Mouse (Mus musculus) layer of hippocampus, adult 11-12 months (tissue): ENCODE measurements around the gene Plxnb2.

Source experiments
- DNase-seq: peaks from one replicate; pipeline ENCODE4 v3.0.0; 2022; ENCODE audit warnings: low spot score

The Plxnb2 gene

GRCm38 (mm10) chr15:89180571-89181229 is at the start of gene Plxnb2:
Gene Plxnb2, minus strand, starts transcription at chr15:89180788.
- DNase-seq: peak; percentile 79

GRCm38 (mm10) chr15:89215611-89216233 is 35.1 kb upstream of the Plxnb2 start:
- no peak for DNase-seq

GRCm38 (mm10) chr15:89214953-89215352 is 34.4 kb upstream of the Plxnb2 start:
- no peak for DNase-seq

GRCm38 (mm10) chr15:89213517-89213916 is 32.9 kb upstream of the Plxnb2 start:
- DNase-seq: no peak

- no peak for DNase-seq
Observed at GRCm38 (mm10) chr15:89212495-89212894, 31.9 kb upstream of the Plxnb2 start.

- no peak for DNase-seq
Observed at GRCm38 (mm10) chr15:89211716-89212461, 31.3 kb upstream of the Plxnb2 start.

GRCm38 (mm10) chr15:89210915-89211715 is 30.5 kb upstream of the Plxnb2 start, which contains the start of gene Ppp6r2:
Gene Ppp6r2, plus strand, starts transcription at chr15:89211553.
- peak; percentile 78 for DNase-seq

- peak; percentile 89 for DNase-seq
Observed at GRCm38 (mm10) chr15:89209886-89210761, 29.5 kb upstream of the Plxnb2 start.

- DNase-seq: no peak
Observed at GRCm38 (mm10) chr15:89207457-89207856, 26.9 kb upstream of the Plxnb2 start.

- no peak for DNase-seq
Observed at GRCm38 (mm10) chr15:89197056-89197455, 16.5 kb upstream of the Plxnb2 start.

- DNase-seq: peak; percentile 97
Observed at GRCm38 (mm10) chr15:89196313-89196706, 15.7 kb upstream of the Plxnb2 start, which contains the start of gene Dennd6b. Gene Dennd6b, minus strand, starts transcription at chr15:89196496.

- DNase-seq: peak; percentile 92
Observed at GRCm38 (mm10) chr15:89195690-89196312, 15.2 kb upstream of the Plxnb2 start.

- DNase-seq: no peak
Observed at GRCm38 (mm10) chr15:89195261-89195681, 14.7 kb upstream of the Plxnb2 start.

GRCm38 (mm10) chr15:89184937-89185227 is 4.3 kb upstream of the Plxnb2 start:
- DNase-seq: no peak

- no peak for DNase-seq
Observed at GRCm38 (mm10) chr15:89184141-89184936, 3.8 kb upstream of the Plxnb2 start.

- no peak for DNase-seq
Observed at GRCm38 (mm10) chr15:89182842-89183241, 2.3 kb upstream of the Plxnb2 start.

- DNase-seq: no peak
Observed at GRCm38 (mm10) chr15:89182328-89182741, 1.7 kb upstream of the Plxnb2 start.

GRCm38 (mm10) chr15:89181561-89182270 is 1.1 kb upstream of the Plxnb2 start:
- no peak for DNase-seq

GRCm38 (mm10) chr15:89180081-89180541 is 477 bp downstream of the Plxnb2 start:
- DNase-seq: no peak
